Mouse (Mus musculus): ENCODE results near the gene Il1r2. TPM values are rescaled to one million over a fixed set of nuclear protein-coding genes. Genes with fewer than 3 reads are reported as not detected.
A peak's percentile ranks its signal among the peaks of the same experiment; 100 is the strongest.

Gene Il1r2
- polyA plus RNA-seq, 1 experiment from 2014 or later, result 0.51 TPM

GRCm38 (mm10) chr1:40129321-40129720 lies 55.4 kb downstream of the Il1r2 start:
- no peak for ATAC-seq (ENCODE audit: insufficient number of reproducible peaks, low FRiP score)
- H3K9me3 ChIP-seq (replicated peaks), result no peaks in the 10 kb centered on the region

DNA sequence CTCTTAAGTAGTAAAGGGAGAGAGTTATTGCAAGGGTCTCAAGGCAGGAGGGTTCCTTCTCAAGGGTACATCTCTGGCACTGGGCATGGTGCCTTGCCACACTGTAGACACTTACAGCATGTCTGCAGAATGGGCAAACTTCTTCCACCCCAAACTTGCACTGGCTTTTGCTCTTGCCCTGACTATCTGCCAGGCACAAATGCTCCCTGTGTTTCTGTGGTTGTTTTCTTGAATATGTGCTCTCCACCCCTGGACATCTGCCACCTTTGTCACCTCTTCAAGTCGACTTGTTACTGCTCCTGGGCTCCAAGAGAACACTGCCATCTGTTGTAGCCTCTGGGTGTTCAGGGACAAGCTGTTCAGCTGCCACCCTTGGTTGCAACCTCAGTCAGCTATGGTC lies 57.8 kb downstream of the Il1r2 start:
- no peak for ATAC-seq (ENCODE audit: insufficient number of reproducible peaks, low FRiP score)
- no peaks in the 10 kb centered on the region for H3K27me3 ChIP-seq (replicated peaks)
- H3K9ac ChIP-seq, result no peak overlapping the region
- no peak overlapping the region for H3K4me3 ChIP-seq
- H3K36me3 ChIP-seq, result no peaks in the 10 kb centered on the region
- H3K27ac ChIP-seq (ENCODE audit: poor library complexity, severe bottlenecking), result no peak overlapping the region
- H3K4me1 ChIP-seq (replicated peaks), result no peaks in the 10 kb centered on the region
- no peaks in the 10 kb centered on the region for H3K9me3 ChIP-seq (replicated peaks)
- WGBS, result 33% methylated on average over 1 of the region's 1 CpGs
- no peak overlapping the region for H3K4me2 ChIP-seq

More at GRCm38 (mm10) chr1:40129321-40129720, 55.4 kb downstream of the Il1r2 start:
- no peak overlapping the region for H3K9ac ChIP-seq
- WGBS, result 67% methylated on average over 2 of the region's 2 CpGs
- 0 out of 2 replicates have a peak, but pooled peaks cover 3% of the 10 kb centered on the region for H3K4me1 ChIP-seq (replicated peaks)
- no peak overlapping the region for H3K4me2 ChIP-seq
- H3K4me3 ChIP-seq, result no peak overlapping the region
- no peak overlapping the region for H3K27ac ChIP-seq (ENCODE audit: poor library complexity, severe bottlenecking)
- H3K36me3 ChIP-seq, result no peaks in the 10 kb centered on the region
- no peaks in the 10 kb centered on the region for H3K27me3 ChIP-seq (replicated peaks)

DNA sequence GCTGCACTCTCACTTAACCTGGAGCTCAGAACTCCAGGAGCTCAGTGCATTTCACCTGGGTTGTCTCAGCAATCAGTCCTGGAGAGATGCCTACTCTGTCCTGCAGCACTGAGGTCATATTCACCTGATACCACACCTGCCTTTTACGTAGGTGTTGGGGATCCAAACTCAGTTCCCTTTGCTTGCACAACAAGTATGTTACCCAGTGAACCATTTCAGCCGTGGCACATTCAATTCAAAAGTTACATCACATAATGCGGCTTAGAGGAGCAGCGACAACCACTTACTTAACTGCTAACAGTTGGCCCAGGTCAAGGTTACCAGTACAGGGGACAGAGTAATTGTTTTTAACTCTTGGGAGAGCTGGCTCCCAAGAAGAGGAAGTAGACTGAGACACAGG lies 58.8 kb downstream of the Il1r2 start:
- no peak for ATAC-seq (ENCODE audit: insufficient number of reproducible peaks, low FRiP score)
- WGBS, result 89% methylated on average over 4 of the region's 4 CpGs
- Histone ChIP-seq H3K36me3 (no peaks in the 10 kb centered on the region), H3K4me2 (no peak overlapping the region), H3K27ac (ENCODE audit: poor library complexity, severe bottlenecking) (no peak overlapping the region), H3K4me1 (replicated peaks) (no peaks in the 10 kb centered on the region), H3K9ac (no peak overlapping the region), H3K4me3 (no peak overlapping the region), H3K27me3 (replicated peaks) (no peaks in the 10 kb centered on the region), H3K9me3 (replicated peaks) (no peaks in the 10 kb centered on the region)

GRCm38 (mm10) chr1:40133567-40133966 lies 59.7 kb downstream of the Il1r2 start:
- H3K9ac ChIP-seq, result no peak overlapping the region
- H3K27ac ChIP-seq (ENCODE audit: poor library complexity, severe bottlenecking), result no peak overlapping the region
- 72% methylated on average over 3 of the region's 3 CpGs for WGBS
- no peak overlapping the region for H3K4me3 ChIP-seq
- no peaks in the 10 kb centered on the region for H3K27me3 ChIP-seq (replicated peaks)
- H3K9me3 ChIP-seq (replicated peaks), result no peaks in the 10 kb centered on the region
- H3K36me3 ChIP-seq, result no peaks in the 10 kb centered on the region
- ATAC-seq (ENCODE audit: insufficient number of reproducible peaks, low FRiP score), result no peak
- H3K4me2 ChIP-seq, result no peak overlapping the region
- no peaks in the 10 kb centered on the region for H3K4me1 ChIP-seq (replicated peaks)

- H3K36me3 ChIP-seq, result no peaks in the 10 kb centered on the region
- no peak overlapping the region for H3K9ac ChIP-seq
- H3K4me3 ChIP-seq, result no peak overlapping the region
- peak; percentile 80 for ATAC-seq (ENCODE audit: insufficient number of reproducible peaks, low FRiP score)
- H3K4me2 ChIP-seq, result peak overlapping the region; percentile 33
- H3K4me1 ChIP-seq (replicated peaks), result peaks cover 18% of the 10 kb centered on the region
- WGBS, result 18% methylated on average over 14 of the region's 14 CpGs
- peak overlapping the region; percentile 71 for H3K27ac ChIP-seq (ENCODE audit: poor library complexity, severe bottlenecking)
- H3K27me3 ChIP-seq (replicated peaks), result no peaks in the 10 kb centered on the region
- H3K9me3 ChIP-seq (replicated peaks), result no peaks in the 10 kb centered on the region
Observed at GRCm38 (mm10) chr1:40139798-40140532, 66.1 kb downstream of the Il1r2 start.

GRCm38 (mm10) chr1:40156096-40156495 lies 82.2 kb downstream of the Il1r2 start:
- Histone ChIP-seq H3K4me2 (no peak overlapping the region), H3K27me3 (replicated peaks) (no peaks in the 10 kb centered on the region), H3K27ac (ENCODE audit: poor library complexity, severe bottlenecking) (no peak overlapping the region), H3K4me3 (no peak overlapping the region), H3K9ac (no peak overlapping the region), H3K4me1 (replicated peaks) (peaks cover 9% of the 10 kb centered on the region; the same call in 1 of the 2 replicates), H3K36me3 (no peaks in the 10 kb centered on the region), H3K9me3 (replicated peaks) (no peaks in the 10 kb centered on the region)
- WGBS, result 84% methylated on average over 6 of the region's 6 CpGs
- no peak for ATAC-seq (ENCODE audit: insufficient number of reproducible peaks, low FRiP score)

DNA sequence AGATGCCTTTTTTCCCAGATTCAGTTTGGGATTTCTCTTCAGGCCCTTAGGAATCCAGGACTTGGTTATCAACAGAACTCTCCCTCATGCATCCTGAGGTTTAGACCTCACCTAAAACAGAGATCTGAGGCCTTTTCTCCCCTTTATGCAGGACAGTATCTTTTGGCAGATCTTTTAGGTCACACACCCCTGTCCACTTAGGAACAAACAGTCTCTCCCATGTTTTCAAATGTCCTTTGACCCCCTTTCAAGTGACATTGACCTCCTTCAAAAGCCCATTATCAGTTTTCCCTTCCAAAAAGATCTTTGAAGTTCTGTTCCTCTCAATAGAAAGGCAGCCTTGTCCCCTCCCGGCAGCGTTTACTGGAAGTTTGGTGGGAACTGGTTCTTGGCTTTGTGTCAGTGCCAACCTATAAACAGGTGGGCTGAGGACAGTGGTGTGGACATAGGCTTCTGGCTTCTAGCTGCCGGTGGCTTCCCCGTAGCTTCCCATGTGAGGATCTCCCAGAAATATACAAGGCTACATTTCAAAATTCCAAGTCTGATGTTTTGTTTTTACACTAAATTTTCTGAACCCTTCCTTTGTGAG lies 89.5 kb downstream of the Il1r2 start:
- 0 out of 2 replicates have a peak, but pooled peaks cover 5% of the 10 kb centered on the region for H3K4me1 ChIP-seq (replicated peaks)
- no peaks in the 10 kb centered on the region for H3K27me3 ChIP-seq (replicated peaks)
- WGBS, result 66% methylated on average over 4 of the region's 4 CpGs
- 0 out of 2 replicates have a peak, but pooled peaks cover 2% of the 10 kb centered on the region for H3K9me3 ChIP-seq (replicated peaks)
- ATAC-seq (ENCODE audit: insufficient number of reproducible peaks, low FRiP score), result no peak
- H3K4me3 ChIP-seq, result no peak overlapping the region
- no peak overlapping the region for H3K4me2 ChIP-seq
- no peak overlapping the region for H3K9ac ChIP-seq
- no peak overlapping the region for H3K27ac ChIP-seq (ENCODE audit: poor library complexity, severe bottlenecking)
- no peaks in the 10 kb centered on the region for H3K36me3 ChIP-seq

DNA sequence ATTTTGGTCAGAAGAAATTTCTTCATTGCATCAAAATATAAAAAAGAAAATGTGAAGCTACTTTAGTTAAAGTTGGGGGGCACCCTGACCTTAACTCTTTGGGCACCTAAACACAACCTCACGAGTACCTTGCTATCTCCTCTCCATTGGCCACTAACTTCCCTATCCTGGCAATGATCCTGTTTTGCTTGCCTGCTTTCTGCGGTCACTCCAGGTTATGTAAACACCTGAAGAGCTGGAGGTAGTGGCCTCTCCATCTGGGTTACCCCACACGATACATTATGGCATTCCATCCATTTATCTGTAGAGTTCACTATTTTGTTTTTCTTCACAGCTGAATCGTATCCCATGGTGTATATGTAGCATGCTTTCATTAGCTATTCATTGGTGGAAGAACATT lies 90.5 kb downstream of the Il1r2 start:
- Histone ChIP-seq H3K4me1 (replicated peaks) (0 out of 2 replicates have a peak, but pooled peaks cover 5% of the 10 kb centered on the region), H3K9me3 (replicated peaks) (0 out of 2 replicates have a peak, but pooled peaks cover 2% of the 10 kb centered on the region), H3K4me3 (no peak overlapping the region), H3K36me3 (no peaks in the 10 kb centered on the region), H3K27me3 (replicated peaks) (no peaks in the 10 kb centered on the region), H3K9ac (no peak overlapping the region), H3K27ac (ENCODE audit: poor library complexity, severe bottlenecking) (no peak overlapping the region), H3K4me2 (no peak overlapping the region)
- ATAC-seq (ENCODE audit: insufficient number of reproducible peaks, low FRiP score), result no peak
- 79% methylated on average over 4 of the region's 4 CpGs for WGBS

DNA sequence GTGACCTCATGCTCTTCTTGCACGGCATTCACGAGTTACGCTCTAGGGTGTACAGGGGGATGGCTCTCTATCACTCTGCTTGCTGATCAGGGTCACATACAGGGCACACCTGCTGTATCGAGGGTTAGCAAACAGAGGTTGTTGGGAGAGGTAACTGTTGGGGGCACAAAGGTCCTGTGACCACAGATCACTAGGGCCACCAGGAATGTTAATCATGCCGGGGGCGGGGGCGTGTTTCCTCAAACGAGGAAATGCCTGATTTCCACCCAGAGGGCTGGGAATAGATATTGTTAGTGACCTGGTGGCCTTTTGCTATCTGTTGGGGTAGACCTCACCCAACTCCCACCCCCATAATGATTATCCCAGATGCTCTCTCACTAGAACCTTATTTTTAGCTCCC lies 93.7 kb downstream of the Il1r2 start:
- H3K27ac ChIP-seq (ENCODE audit: poor library complexity, severe bottlenecking), result no peak overlapping the region
- WGBS, result 64% methylated on average over 8 of the region's 8 CpGs
- H3K9ac ChIP-seq, result no peak overlapping the region
- ATAC-seq (ENCODE audit: insufficient number of reproducible peaks, low FRiP score), result 0 out of 2 replicates have a peak, but pooled peaks have one; percentile 11
- no peaks in the 10 kb centered on the region for H3K27me3 ChIP-seq (replicated peaks)
- no peak overlapping the region for H3K4me3 ChIP-seq
- no peaks in the 10 kb centered on the region for H3K36me3 ChIP-seq
- no peak overlapping the region for H3K4me2 ChIP-seq
- peaks cover 11% of the 10 kb centered on the region; the same call in 1 of the 2 replicates for H3K4me1 ChIP-seq (replicated peaks)
- 0 out of 2 replicates have a peak, but pooled peaks cover 2% of the 10 kb centered on the region for H3K9me3 ChIP-seq (replicated peaks)

- WGBS, result 43% methylated on average over 5 of the region's 5 CpGs
- H3K9me3 ChIP-seq (replicated peaks), result no peaks in the 10 kb centered on the region
- 0 out of 2 replicates have a peak overlapping the region, but pooled peaks have one; percentile 62 for H3K27ac ChIP-seq (ENCODE audit: poor library complexity, severe bottlenecking)
- H3K4me3 ChIP-seq, result no peak overlapping the region
- no peaks in the 10 kb centered on the region for H3K36me3 ChIP-seq
- H3K27me3 ChIP-seq (replicated peaks), result no peaks in the 10 kb centered on the region
- peak; percentile 78 for ATAC-seq (ENCODE audit: insufficient number of reproducible peaks, low FRiP score)
- H3K4me1 ChIP-seq (replicated peaks), result peaks cover 15% of the 10 kb centered on the region
- no peak overlapping the region for H3K9ac ChIP-seq
- H3K4me2 ChIP-seq, result no peak overlapping the region
Observed at GRCm38 (mm10) chr1:40171878-40172277, 98.0 kb downstream of the Il1r2 start.

- H3K27ac ChIP-seq (ENCODE audit: poor library complexity, severe bottlenecking), result peak overlapping the region; percentile 64
- no peaks in the 10 kb centered on the region for H3K36me3 ChIP-seq
- H3K4me3 ChIP-seq, result no peak overlapping the region
- peaks cover 15% of the 10 kb centered on the region for H3K4me1 ChIP-seq (replicated peaks)
- no peak for ATAC-seq (ENCODE audit: insufficient number of reproducible peaks, low FRiP score)
- H3K4me2 ChIP-seq, result no peak overlapping the region
- H3K9me3 ChIP-seq (replicated peaks), result no peaks in the 10 kb centered on the region
- no peaks in the 10 kb centered on the region for H3K27me3 ChIP-seq (replicated peaks)
- no peak overlapping the region for H3K9ac ChIP-seq
- 54% methylated on average over 3 of the region's 3 CpGs for WGBS
Observed at GRCm38 (mm10) chr1:40174146-40174545, 100.3 kb downstream of the Il1r2 start.
